Mouse (Mus musculus) limb, embryonic 11.5 days (tissue): ENCODE measurements around the gene Cttnbp2. TPM values are rescaled to one million over a fixed set of nuclear protein-coding genes. Genes with fewer than 3 reads are reported as not detected.

Experiments used
- microRNA-seq: library from miRNA; unstranded; fragments of <30 nt; microRNA quantifications from one replicate; pipeline ENCODE4, GENCODE M21; 2016
- polyA plus RNA-seq: library from polyadenylated mRNA; unstranded; fragments of >200 nt; fragmentation: Nextera tagmentation; extraction: Ambion mirVana; gene quantifications from 2 replicates; pipeline ENCODE4 v1.2.1, GENCODE M21; 2014

Gene Cttnbp2
- polyA plus RNA-seq, 1 experiment from 2014 or later, result 19.9 TPM

Small RNAs within 50 kb of the gene (microRNA-seq; reads per million reads assigned to microRNA genes)
- gene Gm26233, result not detected
